Comparison of ENCODE assay signal across 11 mouse cellular contexts in genomic region chr19:42130294-42130606, GRCm38 (mm10). TPM values are rescaled to one million over a fixed set of nuclear protein-coding genes. Genes with fewer than 3 reads are reported as not detected.
DNase-seq lines count a peak whose midpoint lies in the region; ATAC-seq and TF ChIP-seq lines count a peak whose summit lies in the region.
"Had no signal": no experiment of that assay in that cellular context is flagged by ENCODE, and none has a peak within 500 bp of the region (broad histone marks: within the 10 kb centered on the region; RNA-seq: fewer than 3 reads in every experiment).

No protein-coding gene starts in this region.

- peaks cover under 1% of the 10 kb centered on the region; the same call in 1 of the 2 replicates for H3K36me3 ChIP-seq in forebrain, embryonic 14.5 days (ENCODE audit: control insufficient read depth, insufficient read depth, low read length)
- no peaks in the 10 kb centered on the region for H3K36me3 ChIP-seq in forebrain, embryonic 15.5 days
- no peaks in the 10 kb centered on the region for H3K36me3 ChIP-seq in liver, embryonic 11.5 days (ENCODE audit: control insufficient read depth, insufficient read depth, low read length)
- no peaks in the 10 kb centered on the region for H3K36me3 ChIP-seq in liver, postnatal 0 days (replicated peaks; ENCODE audit: insufficient read depth, low read length)
- no peaks in the 10 kb centered on the region; the same call in 1 of the 2 replicates for H3K36me3 ChIP-seq in intestine, postnatal 0 days (ENCODE audit: control insufficient read depth, insufficient read depth)

- H3K9ac ChIP-seq in forebrain, embryonic 14.5 days (ENCODE audit: low read length) = no peak overlapping the region
- no peak overlapping the region for H3K9ac ChIP-seq in forebrain, embryonic 15.5 days (replicated peaks)
- no peak overlapping the region for H3K9ac ChIP-seq in liver, embryonic 11.5 days (ENCODE audit: low read depth, low read length)
- H3K9ac ChIP-seq in liver, postnatal 0 days (replicated peaks) = no peak overlapping the region
- no peak overlapping the region for H3K9ac ChIP-seq in intestine, postnatal 0 days (ENCODE audit: low read depth, low read length)

- no peak for ATAC-seq in forebrain, embryonic 14.5 days
- ATAC-seq in forebrain, embryonic 15.5 days (replicated peaks) = no peak
- ATAC-seq in liver, embryonic 11.5 days (replicated peaks; ENCODE audit: low FRiP score) = no peak
- no peak for ATAC-seq in liver, postnatal 0 days
- no peak for ATAC-seq in intestine, postnatal 0 days

- WGBS in forebrain, embryonic 14.5 days = 61% methylated on average over 3 of the region's 3 CpGs
- 46% methylated on average over 3 of the region's 3 CpGs for WGBS in forebrain, embryonic 15.5 days
- 84% methylated on average over 3 of the region's 3 CpGs for WGBS in liver, embryonic 11.5 days
- 46% methylated on average over 3 of the region's 3 CpGs for WGBS in bone marrow, adult 2 months
- WGBS in liver, postnatal 0 days (ENCODE audit: insufficient replicate concordance) = 64% methylated on average over 3 of the region's 3 CpGs
- WGBS in intestine, postnatal 0 days = 76% methylated on average over 3 of the region's 3 CpGs

- H3K9me3 ChIP-seq in forebrain, embryonic 14.5 days (replicated peaks; ENCODE audit: control insufficient read depth, low read length) = no peaks in the 10 kb centered on the region
- H3K9me3 ChIP-seq in forebrain, embryonic 15.5 days = no peaks in the 10 kb centered on the region
- no peaks in the 10 kb centered on the region for H3K9me3 ChIP-seq in liver, embryonic 11.5 days (ENCODE audit: control insufficient read depth, low read length)
- H3K9me3 ChIP-seq in liver, postnatal 0 days (ENCODE audit: low read length) = no peaks in the 10 kb centered on the region
- H3K9me3 ChIP-seq in intestine, postnatal 0 days (ENCODE audit: control insufficient read depth) = no peaks in the 10 kb centered on the region

- no peaks in the 10 kb centered on the region for H3K4me1 ChIP-seq in forebrain, embryonic 14.5 days (ENCODE audit: control insufficient read depth, insufficient read depth, low read length)
- peaks cover 14% of the 10 kb centered on the region for H3K4me1 ChIP-seq in forebrain, embryonic 15.5 days
- H3K4me1 ChIP-seq in liver, embryonic 11.5 days (replicated peaks; ENCODE audit: control insufficient read depth, insufficient read depth, low read length) = peaks cover 22% of the 10 kb centered on the region
- H3K4me1 ChIP-seq in bone marrow, adult 2 months (ENCODE audit: control insufficient read depth, insufficient read depth, low read length) = no peaks in the 10 kb centered on the region
- peaks cover 25% of the 10 kb centered on the region for H3K4me1 ChIP-seq in liver, postnatal 0 days (ENCODE audit: insufficient read depth)
- H3K4me1 ChIP-seq in intestine, postnatal 0 days (replicated peaks; ENCODE audit: control insufficient read depth, insufficient read depth, low read length) = 0 out of 2 replicates have a peak, but pooled peaks cover 3% of the 10 kb centered on the region

- no peak for TF ChIP-seq CTCF in bone marrow, adult 2 months (IDR thresholded peaks at IDR 0.05; ENCODE audit: control insufficient read depth, insufficient read depth, low read length)
- TF ChIP-seq CTCF in liver, postnatal 0 days (IDR thresholded peaks at IDR 0.05; ENCODE audit: low read depth) = no peak
- no peak for TF ChIP-seq CTCF in intestine, postnatal 0 days (IDR thresholded peaks at IDR 0.05; ENCODE audit: low read depth)

- no peaks in the 10 kb centered on the region for H3K27me3 ChIP-seq in forebrain, embryonic 14.5 days (replicated peaks; ENCODE audit: control insufficient read depth, insufficient read depth, low read length)
- H3K27me3 ChIP-seq in forebrain, embryonic 15.5 days = no peaks in the 10 kb centered on the region
- no peaks in the 10 kb centered on the region for H3K27me3 ChIP-seq in liver, embryonic 11.5 days (replicated peaks; ENCODE audit: control insufficient read depth, insufficient read depth, low read length)
- H3K27me3 ChIP-seq in liver, postnatal 0 days (ENCODE audit: insufficient read depth, low read length) = no peaks in the 10 kb centered on the region
- no peaks in the 10 kb centered on the region for H3K27me3 ChIP-seq in intestine, postnatal 0 days (replicated peaks; ENCODE audit: control insufficient read depth, insufficient read depth, low read length)

- no peak overlapping the region for H3K4me2 ChIP-seq in forebrain, embryonic 14.5 days (ENCODE audit: low read length)
- no peak overlapping the region for H3K4me2 ChIP-seq in forebrain, embryonic 15.5 days (replicated peaks)
- H3K4me2 ChIP-seq in liver, embryonic 11.5 days = no peak overlapping the region
- H3K4me2 ChIP-seq in liver, postnatal 0 days (ENCODE audit: low read depth, low read length) = 0 out of 2 replicates have a peak overlapping the region, but pooled peaks have one; percentile 11
- no peak overlapping the region for H3K4me2 ChIP-seq in intestine, postnatal 0 days (replicated peaks; ENCODE audit: low read depth)
- H3K4me2 ChIP-seq: midbrain, embryonic 11.5 days had no signal

- peak overlapping the region; percentile 31; the same call in 1 of the 2 replicates for H3K27ac ChIP-seq in forebrain, embryonic 14.5 days (ENCODE audit: low read depth, low read length)
- no peak overlapping the region; the same call in 1 of the 2 replicates for H3K27ac ChIP-seq in forebrain, embryonic 15.5 days (replicated peaks)
- 0 out of 2 replicates have a peak overlapping the region, but pooled peaks have one; percentile 3 for H3K27ac ChIP-seq in liver, embryonic 11.5 days (ENCODE audit: low read depth, low read length)
- peak overlapping the region; percentile 26; the same call in 1 of the 2 replicates for H3K27ac ChIP-seq in bone marrow, adult 2 months (ENCODE audit: control insufficient read depth, insufficient read depth, low read depth, low read length, poor library complexity)
- no peak overlapping the region for H3K27ac ChIP-seq in liver, postnatal 0 days (ENCODE audit: low read depth)
- no peak overlapping the region for H3K27ac ChIP-seq in intestine, postnatal 0 days (ENCODE audit: low read depth, low read length)

- no peak for DNase-seq in forebrain, embryonic 14.5 days (ENCODE audit: low spot score)
- DNase-seq in liver, embryonic 11.5 days (ENCODE audit: low spot score) = no peak
- DNase-seq in liver = no peak
- no peak for DNase-seq in liver, postnatal 0 days
- no peak for DNase-seq in right cerebral cortex, postnatal 36 days (ENCODE audit: low spot score in 2 of 2)
- DNase-seq: kidney, postnatal 25 days; left cerebral cortex, postnatal 4 days had no signal

- H3K4me3 ChIP-seq in forebrain, embryonic 14.5 days (ENCODE audit: low read depth, low read length) = no peak overlapping the region
- H3K4me3 ChIP-seq in forebrain, embryonic 15.5 days = no peak overlapping the region
- no peak overlapping the region for H3K4me3 ChIP-seq in liver, embryonic 11.5 days (ENCODE audit: low read depth, low read length)
- H3K4me3 ChIP-seq in bone marrow, adult 2 months (replicated peaks; ENCODE audit: control insufficient read depth, low read depth, low read length) = no peak overlapping the region
- H3K4me3 ChIP-seq in liver, postnatal 0 days (ENCODE audit: low read depth, low read length) = no peak overlapping the region
- no peak overlapping the region for H3K4me3 ChIP-seq in intestine, postnatal 0 days (ENCODE audit: low read depth, low read length)

- no peak for TF ChIP-seq EP300 in liver, postnatal 0 days (IDR thresholded peaks at IDR 0.05; ENCODE audit: low read depth)

- no peak for TF ChIP-seq POLR2A in bone marrow, adult 2 months (IDR thresholded peaks at IDR 0.05; ENCODE audit: borderline replicate concordance, control insufficient read depth, low read depth, low read length)

RNA-seq across cellular contexts. Expression of gene Avpi1, which starts 1.4 kb away (rescaled TPM):
- 9.5 and 13.0 TPM in 2 replicates for polyA plus RNA-seq in forebrain, embryonic 14.5 days (2014; fragmentation: Nextera tagmentation; extraction: Ambion mirVana)
- polyA plus RNA-seq in forebrain, embryonic 15.5 days (2015; fragmentation: Nextera tagmentation; extraction: Ambion mirVana) = 7.2 and 8.1 TPM in 2 replicates
- 19.9 and 21.6 TPM in 2 replicates for polyA plus RNA-seq in liver, embryonic 11.5 days (2014; fragmentation: Nextera tagmentation; extraction: Ambion mirVana)
- 2.9 TPM in 1 of 2 replicates, not detected in the other for polyA plus RNA-seq in bone marrow, adult 2 months (2011; ENCODE audit: insufficient read depth, insufficient read length, low replicate concordance, missing spikeins)
- 50.0 and 58.5 TPM in 2 replicates for polyA plus RNA-seq in liver, postnatal 0 days (2015; fragmentation: Nextera tagmentation; extraction: Ambion mirVana)
- 39.8 and 40.5 TPM in 2 replicates for polyA plus RNA-seq in intestine, postnatal 0 days (2015; fragmentation: Nextera tagmentation; extraction: Ambion mirVana)

RNA-seq across cellular contexts. Expression of gene Marveld1, which starts 16.9 kb away (rescaled TPM):
- 2.2 and 3.1 TPM in 2 replicates for polyA plus RNA-seq in forebrain, embryonic 14.5 days (2014; fragmentation: Nextera tagmentation; extraction: Ambion mirVana)
- 1.7 and 2.6 TPM in 2 replicates for polyA plus RNA-seq in forebrain, embryonic 15.5 days (2015; fragmentation: Nextera tagmentation; extraction: Ambion mirVana)
- 4.3 and 5.4 TPM in 2 replicates for polyA plus RNA-seq in liver, embryonic 11.5 days (2014; fragmentation: Nextera tagmentation; extraction: Ambion mirVana)
- 8.4 and 16.9 TPM in 2 replicates for polyA plus RNA-seq in bone marrow, adult 2 months (2011; ENCODE audit: insufficient read depth, insufficient read length, low replicate concordance, missing spikeins)
- polyA plus RNA-seq in liver, postnatal 0 days (2015; fragmentation: Nextera tagmentation; extraction: Ambion mirVana) = 4.7 and 6.6 TPM in 2 replicates
- 9.0 and 9.6 TPM in 2 replicates for polyA plus RNA-seq in intestine, postnatal 0 days (2015; fragmentation: Nextera tagmentation; extraction: Ambion mirVana)

RNA-seq across cellular contexts. Expression of gene Zfyve27, which starts 33.5 kb away (rescaled TPM):
- 19.5 and 28.0 TPM in 2 replicates for polyA plus RNA-seq in forebrain, embryonic 14.5 days (2014; fragmentation: Nextera tagmentation; extraction: Ambion mirVana)
- 64.1 and 64.8 TPM in 2 replicates for polyA plus RNA-seq in forebrain, embryonic 15.5 days (2015; fragmentation: Nextera tagmentation; extraction: Ambion mirVana)
- 15.2 and 15.8 TPM in 2 replicates for polyA plus RNA-seq in liver, embryonic 11.5 days (2014; fragmentation: Nextera tagmentation; extraction: Ambion mirVana)
- polyA plus RNA-seq in bone marrow, adult 2 months (2011; ENCODE audit: insufficient read depth, insufficient read length, low replicate concordance, missing spikeins) = 20.8 and 53.1 TPM in 2 replicates
- polyA plus RNA-seq in liver, postnatal 0 days (2015; fragmentation: Nextera tagmentation; extraction: Ambion mirVana) = 8.0 and 8.5 TPM in 2 replicates
- 13.3 and 14.7 TPM in 2 replicates for polyA plus RNA-seq in intestine, postnatal 0 days (2015; fragmentation: Nextera tagmentation; extraction: Ambion mirVana)

RNA-seq across cellular contexts. Expression of gene Pi4k2a, which starts 40.0 kb away (rescaled TPM):
- 13.2 and 19.5 TPM in 2 replicates for polyA plus RNA-seq in forebrain, embryonic 14.5 days (2014; fragmentation: Nextera tagmentation; extraction: Ambion mirVana)
- polyA plus RNA-seq in forebrain, embryonic 15.5 days (2015; fragmentation: Nextera tagmentation; extraction: Ambion mirVana) = 29.4 and 33.6 TPM in 2 replicates
- 17.6 and 18.1 TPM in 2 replicates for polyA plus RNA-seq in liver, embryonic 11.5 days (2014; fragmentation: Nextera tagmentation; extraction: Ambion mirVana)
- polyA plus RNA-seq in bone marrow, adult 2 months (2011; ENCODE audit: insufficient read depth, insufficient read length, low replicate concordance, missing spikeins) = 6.6 and 11.5 TPM in 2 replicates
- 16.1 and 18.3 TPM in 2 replicates for polyA plus RNA-seq in liver, postnatal 0 days (2015; fragmentation: Nextera tagmentation; extraction: Ambion mirVana)
- 47.2 and 52.2 TPM in 2 replicates for polyA plus RNA-seq in intestine, postnatal 0 days (2015; fragmentation: Nextera tagmentation; extraction: Ambion mirVana)

RNA-seq across cellular contexts. Expression of gene Morn4, which starts 44.1 kb away (rescaled TPM):
- 166 TPM in 2 replicates for polyA plus RNA-seq in forebrain, embryonic 14.5 days (2014; fragmentation: Nextera tagmentation; extraction: Ambion mirVana)
- polyA plus RNA-seq in forebrain, embryonic 15.5 days (2015; fragmentation: Nextera tagmentation; extraction: Ambion mirVana) = 163 and 169 TPM in 2 replicates
- 9.3 and 10.5 TPM in 2 replicates for polyA plus RNA-seq in liver, embryonic 11.5 days (2014; fragmentation: Nextera tagmentation; extraction: Ambion mirVana)
- 1.4 TPM in 1 of 2 replicates, not detected in the other for polyA plus RNA-seq in bone marrow, adult 2 months (2011; ENCODE audit: insufficient read depth, insufficient read length, low replicate concordance, missing spikeins)
- 0.54 and 0.63 TPM in 2 replicates for polyA plus RNA-seq in liver, postnatal 0 days (2015; fragmentation: Nextera tagmentation; extraction: Ambion mirVana)
- polyA plus RNA-seq in intestine, postnatal 0 days (2015; fragmentation: Nextera tagmentation; extraction: Ambion mirVana) = 14.5 and 15.9 TPM in 2 replicates

Comparison
In these comparisons a context has a peak if more than half of its experiments do, and no peak if none do; other contexts are left out.
1. H3K27ac ChIP-seq: peak in forebrain, embryonic 14.5 days (single experiment), liver, embryonic 11.5 days (single experiment) and bone marrow, adult 2 months (single experiment); none in forebrain, embryonic 15.5 days (single experiment), liver, postnatal 0 days (single experiment) and intestine, postnatal 0 days (single experiment).